Mouse (Mus musculus): ENCODE measurements around the gene Zkscan6. TPM values are rescaled to one million over a fixed set of nuclear protein-coding genes. Genes with fewer than 3 reads are reported as not detected.
A peak's percentile ranks its signal among the peaks of the same experiment; 100 is the strongest.

The Zkscan6 gene
- polyA plus RNA-seq, 1 experiment from 2014 or later = 14.1 TPM

DNA sequence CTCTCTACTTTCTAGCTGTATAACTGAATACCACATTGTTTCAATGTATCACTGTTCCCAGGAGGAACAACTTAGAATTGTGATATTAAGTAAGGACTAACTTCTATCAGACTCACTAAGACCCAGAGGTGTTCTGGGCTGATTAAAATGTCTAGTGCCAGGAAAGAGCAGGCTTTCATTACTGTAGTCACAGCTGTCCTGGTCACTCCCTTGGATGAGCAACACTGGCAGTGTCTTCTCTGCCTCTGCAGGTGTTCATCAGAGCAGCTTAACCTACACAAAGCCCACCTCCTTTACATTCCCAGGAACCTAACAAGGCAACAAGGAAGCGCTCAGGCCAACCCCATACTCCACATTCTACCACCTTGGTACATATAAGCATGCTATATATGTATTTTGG, 27.4 kb upstream of the Zkscan6 start:
- Histone ChIP-seq H3K9ac (no peak overlapping the region), H3K9me3 (replicated peaks) (no peaks in the 10 kb centered on the region), H3K36me3 (peaks cover 16% of the 10 kb centered on the region; the same call in 1 of the 2 replicates), H3K27ac (replicated peaks) (0 out of 2 replicates have a peak overlapping the region, but pooled peaks have one; percentile 2), H3K4me1 (peaks cover 15% of the 10 kb centered on the region; the same call in 1 of the 2 replicates), H3K4me3 (replicated peaks) (no peak overlapping the region), H3K27me3 (no peaks in the 10 kb centered on the region), H3K4me2 (replicated peaks) (no peak overlapping the region)
- WGBS = 97% methylated on average over 1 of the region's 1 CpGs
- ATAC-seq (ENCODE audit: insufficient number of reproducible peaks, low FRiP score, low TSS enrichment, low read depth) = no peak

- ATAC-seq (ENCODE audit: insufficient number of reproducible peaks, low FRiP score, low TSS enrichment, low read depth) = no peak
- Histone ChIP-seq H3K9me3 (replicated peaks) (no peaks in the 10 kb centered on the region), H3K9ac (no peak overlapping the region), H3K4me3 (replicated peaks) (no peak overlapping the region), H3K4me1 (peaks cover 23% of the 10 kb centered on the region), H3K4me2 (replicated peaks) (no peak overlapping the region), H3K36me3 (peaks cover 16% of the 10 kb centered on the region; the same call in 1 of the 2 replicates), H3K27ac (replicated peaks) (no peak overlapping the region), H3K27me3 (no peaks in the 10 kb centered on the region)
- WGBS = 86% methylated on average over 3 of the region's 3 CpGs
Observed at GRCm38 (mm10) chr11:65781596-65781995, 25.4 kb upstream of the Zkscan6 start.

DNA sequence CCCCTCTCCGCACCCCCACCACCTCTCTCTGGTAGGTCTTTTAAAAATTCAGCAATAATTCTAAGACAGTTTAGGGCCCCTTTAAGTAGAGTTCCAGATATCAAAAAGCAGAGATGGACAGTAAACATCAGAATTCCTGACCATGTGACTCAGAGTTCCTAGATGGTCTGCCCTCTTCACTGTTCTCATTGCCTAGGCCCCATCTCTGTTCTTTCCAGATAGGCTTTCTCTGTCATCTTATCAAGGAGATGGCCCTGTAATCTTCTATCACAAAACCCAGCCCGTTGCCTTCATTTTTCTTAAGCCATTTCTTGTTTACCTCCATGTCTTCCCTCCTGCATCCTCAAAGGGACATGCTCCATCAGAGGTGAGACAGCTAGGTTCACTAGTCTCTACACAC, 20.8 kb upstream of the Zkscan6 start:
- ATAC-seq (ENCODE audit: insufficient number of reproducible peaks, low FRiP score, low TSS enrichment, low read depth) = no peak
- Histone ChIP-seq H3K9me3 (replicated peaks) (no peaks in the 10 kb centered on the region), H3K4me2 (replicated peaks) (peak overlapping the region; percentile 51; the same call in 1 of the 2 replicates), H3K27ac (replicated peaks) (no peak overlapping the region), H3K9ac (no peak overlapping the region), H3K27me3 (no peaks in the 10 kb centered on the region), H3K4me1 (peaks cover 15% of the 10 kb centered on the region), H3K4me3 (replicated peaks) (peak overlapping the region; percentile 95; the same call in 1 of the 2 replicates), H3K36me3 (0 out of 2 replicates have a peak, but pooled peaks cover under 1% of the 10 kb centered on the region)
- 88% methylated on average over 2 of the region's 2 CpGs for WGBS

DNA sequence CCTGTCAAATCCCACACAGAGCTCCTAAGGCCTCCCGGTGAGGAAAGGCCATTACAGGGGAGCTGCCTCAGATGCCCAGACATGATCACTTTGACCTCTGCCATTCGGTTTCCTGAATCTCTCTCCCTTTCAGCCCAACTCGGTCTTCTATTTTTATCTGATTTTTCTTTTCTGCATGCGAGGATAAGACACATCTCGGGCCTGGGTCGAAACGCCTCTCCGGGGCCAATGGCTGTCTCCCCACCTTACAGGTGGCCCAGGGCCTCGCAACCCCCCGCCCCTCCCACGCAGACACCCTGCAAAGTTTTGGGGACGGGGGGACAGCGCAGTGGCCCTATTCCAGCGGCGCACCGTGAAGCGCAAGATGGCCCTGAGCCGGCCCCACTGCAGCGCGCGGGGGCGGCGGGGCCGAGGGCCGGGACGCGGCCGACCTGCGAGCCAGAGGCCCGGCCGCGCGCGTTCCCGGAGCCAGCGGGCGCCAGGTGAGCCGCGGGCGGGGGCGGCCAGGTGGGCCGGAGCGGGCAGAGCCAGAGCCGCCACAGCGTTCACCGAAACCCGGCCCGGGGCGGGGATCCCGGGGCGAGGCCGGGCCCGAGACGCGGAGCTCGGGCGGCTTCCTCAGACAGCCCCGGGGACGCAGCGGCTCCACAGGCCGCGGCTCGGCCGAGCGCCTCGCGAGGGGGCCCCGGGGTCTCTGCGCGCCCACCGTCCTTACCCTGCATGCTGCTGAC, 19.4 kb upstream of the Zkscan6 start:
- Histone ChIP-seq H3K4me2 (replicated peaks) (peak overlapping the region; percentile 51), H3K4me3 (replicated peaks) (peak overlapping the region; percentile 95), H3K9ac (peak overlapping the region; percentile 96), H3K36me3 (no peaks in the 10 kb centered on the region), H3K27ac (replicated peaks) (peak overlapping the region; percentile 89), H3K9me3 (replicated peaks) (no peaks in the 10 kb centered on the region), H3K4me1 (peaks cover 15% of the 10 kb centered on the region), H3K27me3 (no peaks in the 10 kb centered on the region)
- ATAC-seq (ENCODE audit: insufficient number of reproducible peaks, low FRiP score, low TSS enrichment, low read depth) = peak; percentile 88
- WGBS = under 1% methylated on average over 60 of the region's 71 CpGs

DNA sequence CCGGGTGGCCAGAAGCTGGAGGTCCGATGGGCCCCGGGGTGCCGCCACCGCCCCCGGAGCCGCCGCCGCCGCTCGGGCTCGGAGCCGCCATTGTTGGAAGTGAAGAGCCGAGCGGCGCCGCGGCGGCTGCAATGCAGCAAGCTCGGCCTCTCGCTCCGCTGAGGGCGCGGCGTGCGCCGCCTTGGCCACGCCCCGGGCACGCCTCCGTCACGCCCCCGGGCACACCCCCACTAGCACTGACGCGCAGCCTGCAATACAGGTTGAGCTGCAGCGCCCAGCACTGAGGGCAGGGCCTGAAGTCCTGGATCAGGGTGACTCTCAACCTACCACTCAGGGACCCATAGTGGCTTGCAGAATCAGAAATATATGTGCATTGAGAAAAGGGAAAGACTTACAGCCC, 18.8 kb upstream of the Zkscan6 start, which contains the start of gene Map2k4:
Map2k4 (minus strand) TSS at position 144 of the 400 bp plus-strand sequence.
- under 1% methylated on average over 36 of the region's 36 CpGs for WGBS
- H3K36me3 ChIP-seq = no peaks in the 10 kb centered on the region
- peak; percentile 99 for ATAC-seq (ENCODE audit: insufficient number of reproducible peaks, low FRiP score, low TSS enrichment, low read depth)
- no peaks in the 10 kb centered on the region for H3K9me3 ChIP-seq (replicated peaks)
- peak within 1 kb of the TSS; percentile 89 for H3K27ac ChIP-seq (replicated peaks)
- H3K9ac ChIP-seq = peak within 1 kb of the TSS; percentile 96
- H3K4me2 ChIP-seq (replicated peaks) = peak within 1 kb of the TSS; percentile 51
- H3K4me3 ChIP-seq (replicated peaks) = peak within 1 kb of the TSS; percentile 95
- H3K4me1 ChIP-seq = peaks cover 15% of the 10 kb centered on the region
- H3K27me3 ChIP-seq = no peaks in the 10 kb centered on the region

GRCm38 (mm10) chr11:65794428-65795219, 12.4 kb upstream of the Zkscan6 start:
- no peak overlapping the region for H3K27ac ChIP-seq (replicated peaks)
- no peaks in the 10 kb centered on the region for H3K27me3 ChIP-seq
- H3K4me1 ChIP-seq = no peaks in the 10 kb centered on the region
- H3K9ac ChIP-seq = no peak overlapping the region
- no peaks in the 10 kb centered on the region for H3K9me3 ChIP-seq (replicated peaks)
- no peaks in the 10 kb centered on the region for H3K36me3 ChIP-seq
- H3K4me3 ChIP-seq (replicated peaks) = no peak overlapping the region
- no peak overlapping the region for H3K4me2 ChIP-seq (replicated peaks)
- ATAC-seq (ENCODE audit: insufficient number of reproducible peaks, low FRiP score, low TSS enrichment, low read depth) = no peak
- 71% methylated on average over 10 of the region's 10 CpGs for WGBS

DNA sequence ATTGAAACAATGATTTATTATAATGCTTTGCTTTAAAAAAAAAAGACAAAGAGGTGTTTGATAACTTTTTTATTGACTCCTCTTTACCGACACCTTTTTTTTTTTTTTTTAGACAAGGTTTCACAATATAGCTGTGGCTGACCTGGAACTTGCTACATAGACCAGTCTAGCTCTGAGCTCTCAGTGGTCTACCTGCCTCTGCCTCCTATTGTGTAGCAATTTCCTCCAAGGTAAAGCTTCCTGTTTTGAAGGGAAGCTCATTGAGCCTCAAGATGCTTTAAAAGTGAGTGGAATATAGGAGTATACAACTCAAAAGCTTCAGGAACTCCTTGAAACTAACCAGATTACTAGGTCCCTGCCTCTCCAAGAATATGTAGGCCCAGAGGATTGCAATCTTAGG, 11.1 kb upstream of the Zkscan6 start:
- Histone ChIP-seq H3K4me1 (no peaks in the 10 kb centered on the region), H3K4me3 (replicated peaks) (no peak overlapping the region), H3K9ac (no peak overlapping the region), H3K27me3 (no peaks in the 10 kb centered on the region), H3K27ac (replicated peaks) (no peak overlapping the region), H3K36me3 (no peaks in the 10 kb centered on the region), H3K4me2 (replicated peaks) (no peak overlapping the region), H3K9me3 (replicated peaks) (no peaks in the 10 kb centered on the region)
- 78% methylated on average over 1 of the region's 1 CpGs for WGBS
- no peak for ATAC-seq (ENCODE audit: insufficient number of reproducible peaks, low FRiP score, low TSS enrichment, low read depth)

DNA sequence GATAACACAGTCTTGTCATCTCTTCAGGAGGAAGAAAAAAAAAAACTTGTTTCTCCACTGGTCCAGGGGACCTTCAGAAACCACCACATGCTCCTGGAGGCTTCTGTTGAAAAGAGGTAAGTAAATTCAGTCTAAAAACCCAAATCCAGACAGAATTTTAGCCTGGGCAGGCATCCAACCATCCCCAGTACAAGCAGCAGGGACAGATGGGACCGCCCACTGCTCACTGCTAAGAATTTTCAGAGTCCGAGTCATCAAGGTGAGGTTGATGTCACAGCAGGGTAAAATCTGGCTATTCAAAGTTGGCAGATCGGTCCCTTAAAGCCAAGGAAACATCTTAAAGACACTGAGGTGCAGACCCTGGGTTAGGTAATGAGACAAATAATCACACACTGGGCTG, 5.1 kb upstream of the Zkscan6 start:
- H3K4me1 ChIP-seq = peaks cover 7% of the 10 kb centered on the region
- H3K36me3 ChIP-seq = no peaks in the 10 kb centered on the region
- H3K27ac ChIP-seq (replicated peaks) = no peak overlapping the region
- H3K4me2 ChIP-seq (replicated peaks) = no peak overlapping the region
- H3K9me3 ChIP-seq (replicated peaks) = no peaks in the 10 kb centered on the region
- H3K4me3 ChIP-seq (replicated peaks) = no peak overlapping the region
- 56% methylated on average over 3 of the region's 3 CpGs for WGBS
- ATAC-seq (ENCODE audit: insufficient number of reproducible peaks, low FRiP score, low TSS enrichment, low read depth) = no peak
- no peaks in the 10 kb centered on the region for H3K27me3 ChIP-seq
- H3K9ac ChIP-seq = no peak overlapping the region

DNA sequence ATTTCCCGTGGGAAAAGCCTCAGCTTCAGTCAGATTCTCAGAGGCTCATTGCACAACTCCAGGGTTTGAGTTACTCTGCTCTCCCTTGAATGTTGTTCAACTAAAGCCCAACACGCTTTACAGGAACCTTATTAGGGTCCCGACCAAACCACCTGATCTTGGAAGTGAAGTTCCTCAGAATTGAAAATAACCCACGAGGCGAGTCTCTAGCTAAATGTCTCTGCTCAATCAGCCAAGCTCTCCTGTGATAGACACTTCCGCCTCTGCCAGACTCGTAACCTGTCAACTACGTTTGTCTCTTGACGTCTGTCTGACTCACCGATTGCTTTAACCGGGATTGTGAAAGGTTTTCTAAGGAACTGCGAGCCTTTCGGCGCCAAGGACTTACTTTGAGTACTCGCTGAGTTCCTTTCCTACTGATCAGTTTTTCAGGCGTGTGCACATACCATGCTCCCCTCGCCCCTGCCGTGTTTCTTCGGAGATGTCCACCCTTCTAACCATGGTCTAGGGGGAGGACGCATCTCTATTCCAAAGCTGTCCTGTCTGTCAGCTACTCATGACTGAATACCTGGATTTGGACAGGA, 562 bp upstream of the Zkscan6 start:
- Histone ChIP-seq H3K27ac (replicated peaks) (peak overlapping the region; percentile 66), H3K27me3 (no peaks in the 10 kb centered on the region), H3K4me3 (replicated peaks) (peak overlapping the region; percentile 72), H3K4me2 (replicated peaks) (peak overlapping the region; percentile 88), H3K9me3 (replicated peaks) (no peaks in the 10 kb centered on the region), H3K9ac (peak overlapping the region; percentile 60), H3K36me3 (no peaks in the 10 kb centered on the region), H3K4me1 (peaks cover 13% of the 10 kb centered on the region)
- ATAC-seq (ENCODE audit: insufficient number of reproducible peaks, low FRiP score, low TSS enrichment, low read depth) = no peak
- 1% methylated on average over 20 of the region's 20 CpGs for WGBS

- ATAC-seq (ENCODE audit: insufficient number of reproducible peaks, low FRiP score, low TSS enrichment, low read depth) = no peak
- Histone ChIP-seq H3K4me1 (peaks cover 19% of the 10 kb centered on the region), H3K27ac (replicated peaks) (peak overlapping the region; percentile 73), H3K9me3 (replicated peaks) (no peaks in the 10 kb centered on the region), H3K4me2 (replicated peaks) (peak overlapping the region; percentile 88), H3K36me3 (no peaks in the 10 kb centered on the region), H3K4me3 (replicated peaks) (peak overlapping the region; percentile 72), H3K9ac (peak overlapping the region; percentile 60), H3K27me3 (no peaks in the 10 kb centered on the region)
- WGBS = 46% methylated on average over 7 of the region's 7 CpGs
Observed at GRCm38 (mm10) chr11:65807601-65808000, 626 bp downstream of the Zkscan6 start.

GRCm38 (mm10) chr11:65812088-65812487, 5.1 kb downstream of the Zkscan6 start:
- WGBS = 29% methylated on average over 5 of the region's 5 CpGs
- peaks cover 22% of the 10 kb centered on the region for H3K4me1 ChIP-seq
- no peak overlapping the region for H3K4me2 ChIP-seq (replicated peaks)
- H3K9ac ChIP-seq = no peak overlapping the region
- H3K36me3 ChIP-seq = peaks cover 14% of the 10 kb centered on the region; the same call in 1 of the 2 replicates
- no peak for ATAC-seq (ENCODE audit: insufficient number of reproducible peaks, low FRiP score, low TSS enrichment, low read depth)
- H3K27ac ChIP-seq (replicated peaks) = no peak overlapping the region
- H3K4me3 ChIP-seq (replicated peaks) = no peak overlapping the region
- no peaks in the 10 kb centered on the region for H3K27me3 ChIP-seq
- no peaks in the 10 kb centered on the region for H3K9me3 ChIP-seq (replicated peaks)

Measured in embryonic facial prominence, embryonic 15.5 days (tissue).